ENCODE assay signal across 8 mouse cellular contexts in genomic region chr9:103230151-103230951, GRCm38 (mm10). TPM values are rescaled to one million over a fixed set of nuclear protein-coding genes. Genes with fewer than 3 reads are reported as not detected.
A peak's percentile ranks its signal among the peaks of the same experiment; 100 is the strongest.
DNase-seq lines count a peak whose midpoint lies in the region; ATAC-seq and TF ChIP-seq lines count a peak whose summit lies in the region.

Gene Gm20425 (minus strand): TSS chr9:103230307.
Gene Trf (minus strand): TSS chr9:103230444.

- TF ChIP-seq CTCF in gastrocnemius, adult 2 months (IDR thresholded peaks at IDR 0.05) = no peak

- H3K4me3 ChIP-seq in gastrocnemius, adult 2 months = peak within 1 kb of the TSS; percentile 60
- H3K4me3 ChIP-seq in hindbrain, embryonic 16.5 days (ENCODE audit: low read length) = peak within 1 kb of the TSS; percentile 20

- peak within 1 kb of the TSS; percentile 40 for H3K4me2 ChIP-seq in hindbrain, embryonic 16.5 days (ENCODE audit: low read length)

- no peaks in the 10 kb centered on the region for H3K9me3 ChIP-seq in hindbrain, embryonic 16.5 days (ENCODE audit: control insufficient read depth, low read length)

- DNase-seq in ZHBTc4 (ENCODE audit: low read depth, low spot score) = peak; percentile 37
- peak; percentile 38 for DNase-seq in cerebellum, adult 9-10 months
- DNase-seq in gastrocnemius, adult 2 months = peak; percentile 46
- DNase-seq in left cerebral cortex, adult 11 months (ENCODE audit: low spot score) = peak; percentile 77
- peak; percentile 71 for DNase-seq in lung, postnatal 14 days
- DNase-seq in ovary, postnatal 36 days (ENCODE audit: low spot score) = peak; percentile 46

- ATAC-seq in hindbrain, embryonic 16.5 days = peak; percentile 82
- no peak for ATAC-seq in inflammation-experienced regulatory T-cells, adult 6 months

- peak within 1 kb of the TSS; percentile 53 for H3K9ac ChIP-seq in hindbrain, embryonic 16.5 days (ENCODE audit: low read depth, low read length)

- H3K27ac ChIP-seq in gastrocnemius, adult 2 months = peak within 1 kb of the TSS; percentile 53
- peak within 1 kb of the TSS; percentile 71 for H3K27ac ChIP-seq in hindbrain, embryonic 16.5 days (ENCODE audit: low read depth, low read length)

- H3K4me1 ChIP-seq in hindbrain, embryonic 16.5 days (ENCODE audit: control insufficient read depth, insufficient read depth, low read depth, low read length) = peaks cover 9% of the 10 kb centered on the region

- intact Hi-C loops in gastrocnemius, adult 2 months (cut with DNase I) = no loop called here

- H3K36me3 ChIP-seq in hindbrain, embryonic 16.5 days (ENCODE audit: control insufficient read depth, insufficient read depth, low read length) = no peaks in the 10 kb centered on the region

- no peaks in the 10 kb centered on the region for H3K27me3 ChIP-seq in hindbrain, embryonic 16.5 days (replicated peaks; ENCODE audit: control insufficient read depth, insufficient read depth, low read length)

- WGBS in hindbrain, embryonic 16.5 days = 39% methylated on average over 27 of the region's 29 CpGs

RNA-seq across cellular contexts. Expression of gene Gm20425, which starts in this region (rescaled TPM):
- total RNA-seq in gastrocnemius, adult 2 months (2021) = 1 to 10 TPM; 1.7 to 3.5 TPM
- not detected in 2 replicates for polyA plus RNA-seq in hindbrain, embryonic 16.5 days (2015; fragmentation: Nextera tagmentation; extraction: Ambion mirVana)
- 1 to 10 TPM; 1.2 to 2.2 (median 1.5) TPM for polyA plus RNA-seq in inflammation-experienced regulatory T-cells, adult 6 months (2017; shearing (Covaris generic))

RNA-seq across cellular contexts. Expression of gene Trf, which starts in this region (rescaled TPM):
- 10 to 100 TPM in 1 of 2 experiments, 1 to 10 TPM in 1; 5.3 to 11.5 TPM for total RNA-seq in gastrocnemius, adult 2 months (2021)
- polyA plus RNA-seq in hindbrain, embryonic 16.5 days (2015; fragmentation: Nextera tagmentation; extraction: Ambion mirVana) = 40.0 and 41.2 TPM in 2 replicates
- 1 to 10 TPM in 1 of 3 experiments, under 1 TPM in 2; 0.37 to 3.0 (median 0.43) TPM for polyA plus RNA-seq in inflammation-experienced regulatory T-cells, adult 6 months (2017; shearing (Covaris generic))

Comparison
In these comparisons a context has a peak if more than half of its experiments do, and no peak if none do; other contexts are left out.
1. RNA of gene Trf (polyA plus RNA-seq): 40.0 to 41.2 TPM in hindbrain, embryonic 16.5 days; 0.37 to 3.0 TPM in inflammation-experienced regulatory T-cells, adult 6 months; every median in the first group is over 10 times any median in the second.
2. Peak in every context shown above with its lines, with median percentiles within 50 percentile points of each other: DNase-seq.